Mouse (Mus musculus) liver, adult 2 months (tissue): ENCODE data around the gene Mast3. TPM values are rescaled to one million over a fixed set of nuclear protein-coding genes. Genes with fewer than 3 reads are reported as not detected.

Experiments used
- DNase-seq: peaks from one replicate; pipeline ENCODE4 v3.0.0-alpha.2; 2011; ENCODE audit warnings: low read depth, low spot score; ENCODE audit errors: extremely low read depth
- H3K27ac ChIP-seq: fragments of 200-500 bp; replicated peaks from 2 replicates; pipeline ENCODE4 v1.5.1; 2012; ENCODE audit warnings: low read depth, mild to moderate bottlenecking, control low read depth, inconsistent platforms, low read length; ENCODE audit not compliant: insufficient read depth
- H3K27me3 ChIP-seq: fragments of 200-500 bp; 2 replicates; pipeline ENCODE4 v1.6.1; 2012; ENCODE audit warnings: mild to moderate bottlenecking, moderate library complexity, low read length, inconsistent platforms; ENCODE audit not compliant: control insufficient read depth, insufficient read depth
- H3K36me3 ChIP-seq: fragments of 200-500 bp; 2 replicates; pipeline ENCODE4 v1.6.1; 2012; ENCODE audit warnings: low read length, inconsistent platforms; ENCODE audit not compliant: control insufficient read depth, insufficient read depth
- H3K4me1 ChIP-seq: fragments of 200-500 bp; 2 replicates; pipeline ENCODE4 v1.6.1; 2011; ENCODE audit warnings: low read length; ENCODE audit not compliant: control insufficient read depth, insufficient read depth
- H3K4me3 ChIP-seq: fragments of 200-500 bp; 2 replicates; pipeline ENCODE4 v1.5.1; 2011; ENCODE audit warnings: low read depth, mild to moderate bottlenecking, control low read depth, low read length, moderate library complexity; ENCODE audit not compliant: insufficient read depth
- H3K79me2 ChIP-seq: fragments of 200-500 bp; 2 replicates; pipeline ENCODE4 v1.6.1; 2012; ENCODE audit warnings: inconsistent platforms, mild to moderate bottlenecking, low read length, moderate library complexity; ENCODE audit not compliant: control insufficient read depth, insufficient read depth
- H3K9ac ChIP-seq: fragments of 200-500 bp; 2 replicates; pipeline ENCODE4 v1.6.1; 2012; ENCODE audit warnings: low read depth, mild to moderate bottlenecking, control low read depth, inconsistent platforms, low read length
- CTCF ChIP-seq: fragments of 200-500 bp; IDR thresholded peaks from 2 replicates; pipeline ENCODE4 v1.5.1; 2011; ENCODE audit warnings: low read depth, low read length, control low read depth
- POLR2A ChIP-seq: fragments of 200-500 bp; IDR thresholded peaks from 2 replicates; pipeline ENCODE4 v1.6.1; 2011; ENCODE audit warnings: low read length, control low read depth; ENCODE audit not compliant: insufficient read depth; ENCODE audit errors: extremely low read depth
- WGBS: fragments of 180-500 bp; shearing (Covaris S2); methylation state at CpG from one replicate; pipeline ENCODE4 v1.1.7; 2018; 5-methylcytosine and 5-hydroxymethylcytosine counted together
- polyA plus RNA-seq: library from polyadenylated mRNA; depleted of rRNA; stranded (reverse); fragments of >200 nt; gene quantifications from 2 replicates; pipeline ENCODE4 v1.2.3, GENCODE M21; 2012
- total RNA-seq: library from RNA; depleted of rRNA; stranded (reverse); fragments of >200 nt; gene quantifications from 2 replicates; pipeline ENCODE4 v1.2.3, GENCODE M21; 2014

Gene Mast3
- total and polyA plus RNA-seq, 2 experiments = 16.7 to 29.0 TPM

DNA sequence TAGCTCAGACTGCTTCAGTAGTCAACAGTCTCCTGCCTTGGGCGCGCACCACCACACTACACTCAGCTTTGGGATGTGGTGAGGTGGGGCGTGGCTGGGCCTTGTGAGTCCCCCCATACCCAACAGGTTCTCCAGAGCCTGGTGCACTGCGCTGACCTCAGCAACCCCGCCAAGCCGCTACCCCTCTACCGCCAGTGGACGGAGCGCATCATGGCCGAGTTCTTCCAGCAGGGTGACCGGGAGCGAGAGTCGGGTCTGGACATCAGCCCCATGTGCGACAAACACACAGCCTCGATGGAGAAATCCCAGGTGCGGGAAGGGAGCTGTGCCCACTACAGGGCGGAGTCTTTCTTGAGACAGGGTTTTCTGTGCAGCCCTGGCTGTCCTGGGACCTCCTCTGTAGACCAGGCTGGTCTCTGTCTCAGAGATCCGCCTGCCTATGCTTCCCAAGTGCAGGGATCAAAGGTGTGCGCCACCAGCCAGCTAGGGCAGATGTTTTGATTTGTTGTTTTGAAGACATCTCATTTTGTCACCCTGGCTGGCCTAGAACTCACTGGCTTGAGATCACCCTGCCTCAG is 55.7 kb downstream of the Mast3 start:
- no peaks in the 10 kb centered on the region for H3K27me3 ChIP-seq
- WGBS = 93% methylated on average over 19 of the region's 19 CpGs
- TF ChIP-seq POLR2A = no peak
- no peak for TF ChIP-seq CTCF
- H3K36me3 ChIP-seq = no peaks in the 10 kb centered on the region
- H3K9ac ChIP-seq = no peak overlapping the region
- H3K4me3 ChIP-seq = no peak overlapping the region
- H3K79me2 ChIP-seq = no peaks in the 10 kb centered on the region
- no peak for DNase-seq
- H3K27ac ChIP-seq = no peak overlapping the region
- no peaks in the 10 kb centered on the region; the same call in 1 of the 2 replicates for H3K4me1 ChIP-seq

DNA sequence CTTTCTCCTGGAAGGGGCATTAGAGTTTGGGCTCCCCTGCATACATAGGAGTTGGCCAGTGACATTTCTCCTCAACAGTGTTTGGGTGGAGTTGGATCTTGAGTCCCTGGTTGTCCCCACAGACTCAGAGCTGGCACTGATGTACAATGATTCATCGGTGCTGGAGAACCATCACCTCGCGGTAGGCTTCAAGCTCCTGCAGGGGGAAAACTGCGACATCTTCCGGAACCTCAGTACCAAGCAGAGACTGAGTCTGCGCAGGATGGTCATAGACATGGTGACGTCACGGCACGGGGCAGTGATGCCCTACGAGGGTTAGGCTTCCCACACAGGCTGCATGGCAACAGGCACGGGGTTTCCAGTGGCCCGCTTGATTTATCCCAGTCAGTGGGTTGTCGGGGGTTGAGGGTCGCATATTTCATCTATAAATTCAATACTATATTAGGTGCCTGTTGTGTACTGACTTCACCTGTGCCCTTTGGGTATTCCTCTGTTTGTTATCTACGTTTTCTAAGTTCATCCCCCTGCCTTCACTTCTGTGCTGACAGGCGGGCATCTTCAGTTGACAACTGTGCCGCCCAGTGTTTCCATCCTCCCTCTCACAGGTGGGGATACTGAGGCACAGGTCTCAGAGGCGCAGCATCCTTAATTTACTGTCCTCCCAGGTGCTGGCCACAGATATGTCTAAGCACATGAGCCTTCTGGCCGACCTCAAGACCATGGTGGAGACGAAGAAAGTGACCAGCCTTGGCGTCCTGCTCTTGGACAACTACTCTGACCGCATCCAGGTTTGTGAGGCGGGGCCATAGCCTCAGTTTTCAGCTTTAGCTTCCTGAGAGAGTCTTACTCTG is 56.4 kb downstream of the Mast3 start:
- no peak overlapping the region for H3K9ac ChIP-seq
- H3K27ac ChIP-seq = no peak overlapping the region
- no peak overlapping the region for H3K4me3 ChIP-seq
- H3K27me3 ChIP-seq = no peaks in the 10 kb centered on the region
- 92% methylated on average over 23 of the region's 23 CpGs for WGBS
- H3K4me1 ChIP-seq = peaks cover 3% of the 10 kb centered on the region; the same call in 1 of the 2 replicates
- H3K79me2 ChIP-seq = no peaks in the 10 kb centered on the region
- TF ChIP-seq CTCF = no peak
- no peak for TF ChIP-seq POLR2A
- H3K36me3 ChIP-seq = no peaks in the 10 kb centered on the region
- DNase-seq = no peak

DNA sequence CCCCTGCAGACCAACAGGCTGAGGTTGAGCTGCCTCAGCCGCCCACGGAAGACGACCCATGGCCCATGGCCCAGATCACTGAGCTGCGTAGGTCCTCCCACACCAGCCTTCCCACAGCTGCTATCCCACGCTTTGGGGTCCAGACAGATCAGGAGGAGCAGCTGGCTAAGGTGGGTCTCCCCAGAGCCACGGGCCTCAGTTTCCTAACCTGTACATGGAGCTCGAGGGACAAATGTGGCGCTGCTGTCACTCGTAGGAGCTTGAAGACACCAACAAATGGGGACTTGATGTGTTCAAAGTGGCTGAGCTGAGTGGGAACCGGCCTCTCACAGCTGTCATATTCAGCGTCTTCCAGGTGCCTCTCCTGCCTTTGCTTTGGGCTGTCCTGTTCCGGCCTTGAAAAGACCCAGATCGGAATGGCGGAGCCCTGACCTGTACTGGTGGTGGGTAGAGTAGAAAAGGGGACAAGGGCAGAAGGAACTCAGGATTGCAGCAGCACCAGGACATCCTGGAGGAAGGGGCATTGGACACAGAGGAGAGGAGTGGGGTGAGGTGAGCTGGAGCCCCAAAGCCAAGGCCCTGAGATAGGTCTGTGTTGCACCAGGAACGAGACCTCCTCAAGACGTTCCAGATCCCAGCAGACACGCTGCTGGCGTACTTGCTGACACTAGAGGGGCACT is 57.5 kb downstream of the Mast3 start:
- peaks cover 3% of the 10 kb centered on the region; the same call in 1 of the 2 replicates for H3K4me1 ChIP-seq
- WGBS = 95% methylated on average over 18 of the region's 18 CpGs
- H3K36me3 ChIP-seq = no peaks in the 10 kb centered on the region
- H3K27me3 ChIP-seq = no peaks in the 10 kb centered on the region
- H3K9ac ChIP-seq = no peak overlapping the region
- no peak overlapping the region for H3K4me3 ChIP-seq
- no peak overlapping the region for H3K27ac ChIP-seq
- TF ChIP-seq CTCF (no peak), POLR2A (no peak)
- DNase-seq = no peak
- H3K79me2 ChIP-seq = no peaks in the 10 kb centered on the region

DNA sequence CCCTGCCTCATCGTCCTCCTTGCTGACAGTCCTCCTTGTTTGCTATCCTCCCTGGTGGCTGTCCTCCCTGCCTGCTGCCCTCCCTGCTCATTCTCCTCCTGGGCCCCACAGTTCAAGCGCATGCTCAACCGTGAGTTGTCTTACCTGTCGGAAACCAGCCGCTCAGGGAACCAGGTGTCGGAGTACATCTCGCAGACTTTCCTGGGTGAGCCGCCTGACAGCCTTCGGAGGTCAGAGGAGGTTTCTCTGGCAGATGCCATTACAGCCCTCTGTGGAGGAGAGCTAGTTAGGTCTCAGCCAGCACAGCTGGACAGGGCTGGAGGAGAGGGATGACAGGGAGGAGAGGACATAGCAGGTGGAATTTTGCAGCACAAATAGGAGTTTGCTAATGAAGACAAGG is 58.2 kb downstream of the Mast3 start:
- Histone ChIP-seq H3K79me2 (no peaks in the 10 kb centered on the region), H3K36me3 (no peaks in the 10 kb centered on the region), H3K27ac (no peak overlapping the region), H3K9ac (no peak overlapping the region), H3K4me1 (peaks cover 3% of the 10 kb centered on the region; the same call in 1 of the 2 replicates), H3K27me3 (no peaks in the 10 kb centered on the region), H3K4me3 (no peak overlapping the region)
- TF ChIP-seq CTCF = no peak
- no peak for TF ChIP-seq POLR2A
- WGBS = 93% methylated on average over 9 of the region's 9 CpGs
- no peak for DNase-seq

DNA sequence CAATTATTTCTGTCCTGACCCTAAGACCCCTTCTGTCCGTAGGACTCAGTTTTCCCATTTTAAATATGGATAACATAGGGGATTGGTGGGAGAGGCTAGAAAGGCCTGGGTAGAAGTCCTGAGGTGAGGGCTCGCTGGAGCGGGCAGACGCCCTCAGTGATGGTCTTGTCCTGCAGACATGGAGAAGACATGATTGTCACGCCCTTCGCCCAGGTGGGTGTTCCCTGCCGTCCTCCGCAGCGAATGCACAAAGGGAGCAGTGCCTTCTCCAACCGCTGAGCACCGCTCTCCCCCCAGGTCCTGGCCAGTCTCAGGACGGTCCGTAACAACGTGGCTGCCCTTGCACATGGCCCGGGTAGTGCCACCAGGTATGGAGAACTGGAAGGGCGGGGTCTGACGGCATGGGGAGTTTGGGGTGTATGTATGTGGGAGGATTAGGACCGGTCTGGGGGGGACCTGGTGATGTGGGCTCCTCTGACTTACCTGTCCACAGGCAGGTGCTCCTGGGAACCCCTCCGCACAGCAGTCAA is 59.1 kb downstream of the Mast3 start:
- DNase-seq = no peak
- H3K9ac ChIP-seq = no peak overlapping the region
- no peaks in the 10 kb centered on the region for H3K36me3 ChIP-seq
- 90% methylated on average over 19 of the region's 19 CpGs for WGBS
- H3K4me3 ChIP-seq = no peak overlapping the region
- no peaks in the 10 kb centered on the region for H3K79me2 ChIP-seq
- no peak overlapping the region for H3K27ac ChIP-seq
- no peaks in the 10 kb centered on the region for H3K27me3 ChIP-seq
- no peak for TF ChIP-seq CTCF
- no peak for TF ChIP-seq POLR2A
- peaks cover 3% of the 10 kb centered on the region; the same call in 1 of the 2 replicates for H3K4me1 ChIP-seq
